Comparison of ENCODE assay signal across 7 mouse cellular contexts in genomic region chr3:122635246-122635645, GRCm38 (mm10). TPM values are rescaled to one million over a fixed set of nuclear protein-coding genes. Genes with fewer than 3 reads are reported as not detected.
DNase-seq lines count a peak whose midpoint lies in the region; ATAC-seq and TF ChIP-seq lines count a peak whose summit lies in the region.

No protein-coding gene starts in this region.

- peak; percentile 28 for ATAC-seq in Patski
- no peak for ATAC-seq in intestine, embryonic 14.5 days (replicated peaks; ENCODE audit: low FRiP score, low TSS enrichment, low read depth)
- peak; percentile 55 for ATAC-seq in lung, embryonic 16.5 days (ENCODE audit: low read depth)
- ATAC-seq in midbrain, postnatal 0 days (ENCODE audit: low FRiP score), result no peak

- CTCF ChIA-PET in Patski (lab: Charles Lee), result interaction anchor here (1.0 to 1.6 kb wide), 4 partner anchors 126 to 339 kb away, joined by 3 to 4 read pairs (median 3); no protein-coding TSS in a partner anchor

- peak overlapping the region; percentile 51; the same call in 1 of the 2 replicates for H3K27ac ChIP-seq in embryonic facial prominence, embryonic 10.5 days (replicated peaks)
- H3K27ac ChIP-seq in intestine, embryonic 14.5 days (ENCODE audit: low read depth), result no peak overlapping the region
- peak overlapping the region; percentile 41 for H3K27ac ChIP-seq in lung, embryonic 16.5 days (ENCODE audit: low read length)
- H3K27ac ChIP-seq in midbrain, postnatal 0 days (ENCODE audit: low read depth, low read length), result no peak overlapping the region

- H3K9me3 ChIP-seq in embryonic facial prominence, embryonic 10.5 days, result no peaks in the 10 kb centered on the region
- H3K9me3 ChIP-seq in intestine, embryonic 14.5 days (ENCODE audit: control insufficient read depth, low read length), result no peaks in the 10 kb centered on the region
- H3K9me3 ChIP-seq in lung, embryonic 16.5 days (ENCODE audit: control insufficient read depth, low read length), result no peaks in the 10 kb centered on the region
- H3K9me3 ChIP-seq in midbrain, postnatal 0 days (ENCODE audit: low read length), result no peaks in the 10 kb centered on the region

- peaks cover 16% of the 10 kb centered on the region for H3K4me1 ChIP-seq in embryonic facial prominence, embryonic 10.5 days
- peaks cover 8% of the 10 kb centered on the region; the same call in 1 of the 2 replicates for H3K4me1 ChIP-seq in intestine, embryonic 14.5 days (replicated peaks; ENCODE audit: control insufficient read depth, insufficient read depth, low read length)
- peaks cover 9% of the 10 kb centered on the region; the same call in 1 of the 2 replicates for H3K4me1 ChIP-seq in lung, embryonic 16.5 days (replicated peaks; ENCODE audit: control insufficient read depth, insufficient read depth, low read length)
- no peaks in the 10 kb centered on the region for H3K4me1 ChIP-seq in midbrain, postnatal 0 days (ENCODE audit: insufficient read depth, low read length)

- H3K9ac ChIP-seq in intestine, embryonic 14.5 days (ENCODE audit: low read length), result no peak overlapping the region
- no peak overlapping the region for H3K9ac ChIP-seq in lung, embryonic 16.5 days (ENCODE audit: low read length)
- H3K9ac ChIP-seq in midbrain, postnatal 0 days (replicated peaks; ENCODE audit: low read length, poor library complexity, severe bottlenecking), result no peak overlapping the region

- intact Hi-C loops in gastrocnemius, postnatal 36 days (cut with DNase I), result loop anchor here (5.0 kb wide), 3 partner anchors 128 to 338 kb away; no protein-coding TSS in a partner anchor

- H3K4me2 ChIP-seq in intestine, embryonic 14.5 days (ENCODE audit: low read length), result peak overlapping the region; percentile 3; the same call in 1 of the 2 replicates
- no peak overlapping the region for H3K4me2 ChIP-seq in lung, embryonic 16.5 days (ENCODE audit: low read depth, low read length)
- no peak overlapping the region for H3K4me2 ChIP-seq in midbrain, postnatal 0 days (ENCODE audit: low read depth, low read length, poor library complexity, severe bottlenecking)

- POLR2A ChIA-PET in Patski (lab: Charles Lee), result interaction anchor here (0.6 to 1.0 kb wide), 2 partner anchors 16 to 92 kb away, joined by 5 to 6 read pairs; partner anchors contain the start of gene Fnbp1l

- DNase-seq in Patski (ENCODE audit: low read depth, low spot score), result no peak
- DNase-seq in embryonic facial prominence, embryonic 10.5 days (ENCODE audit: low spot score), result peak; percentile 36
- DNase-seq in intestine, embryonic 14.5 days (ENCODE audit: low spot score), result no peak
- no peak for DNase-seq in midbrain, postnatal 0 days (ENCODE audit: low spot score)
- no peak for DNase-seq in layer of hippocampus, postnatal 10 days (ENCODE audit: low spot score in 2 of 2)
- no peak for DNase-seq in gastrocnemius, postnatal 36 days

- WGBS in embryonic facial prominence, embryonic 10.5 days, result 14% methylated on average over 12 of the region's 12 CpGs
- 13% methylated on average over 12 of the region's 12 CpGs for WGBS in intestine, embryonic 14.5 days
- 24% methylated on average over 12 of the region's 12 CpGs for WGBS in lung, embryonic 16.5 days
- 28% methylated on average over 12 of the region's 12 CpGs for WGBS in midbrain, postnatal 0 days

- no peak for TF ChIP-seq CTCF in Patski (IDR thresholded peaks at IDR 0.05)
- TF ChIP-seq CTCF in midbrain, postnatal 0 days (IDR thresholded peaks at IDR 0.05), result no peak

- no peaks in the 10 kb centered on the region for H3K27me3 ChIP-seq in Patski
- H3K27me3 ChIP-seq in embryonic facial prominence, embryonic 10.5 days (replicated peaks; ENCODE audit: low read depth, poor library complexity, severe bottlenecking), result no peaks in the 10 kb centered on the region; the same call in 1 of the 2 replicates
- H3K27me3 ChIP-seq in intestine, embryonic 14.5 days (replicated peaks; ENCODE audit: control insufficient read depth, insufficient read depth, low read length), result no peaks in the 10 kb centered on the region
- H3K27me3 ChIP-seq in lung, embryonic 16.5 days (ENCODE audit: control insufficient read depth, insufficient read depth, low read depth, low read length), result no peaks in the 10 kb centered on the region
- no peaks in the 10 kb centered on the region for H3K27me3 ChIP-seq in midbrain, postnatal 0 days (ENCODE audit: insufficient read depth, low read length)

- peak overlapping the region; percentile 9; the same call in 1 of the 2 replicates for H3K4me3 ChIP-seq in embryonic facial prominence, embryonic 10.5 days
- no peak overlapping the region for H3K4me3 ChIP-seq in intestine, embryonic 14.5 days (ENCODE audit: low read depth, low read length)
- no peak overlapping the region for H3K4me3 ChIP-seq in lung, embryonic 16.5 days (ENCODE audit: low read length)
- no peak overlapping the region for H3K4me3 ChIP-seq in midbrain, postnatal 0 days (ENCODE audit: low read depth, low read length)

- in situ Hi-C loops in Patski (cut with MboI; ENCODE audit: low pct_unique_long_range_greater_than_20kb), result loop anchor here (5.0 to 10.0 kb wide), 2 partner anchors 323 to 750 kb away; no protein-coding TSS in a partner anchor

- no peaks in the 10 kb centered on the region for H3K36me3 ChIP-seq in embryonic facial prominence, embryonic 10.5 days (replicated peaks)
- no peaks in the 10 kb centered on the region for H3K36me3 ChIP-seq in intestine, embryonic 14.5 days (ENCODE audit: control insufficient read depth, insufficient read depth, low read length)
- no peaks in the 10 kb centered on the region for H3K36me3 ChIP-seq in lung, embryonic 16.5 days (ENCODE audit: control insufficient read depth, insufficient read depth, low read length)
- H3K36me3 ChIP-seq in midbrain, postnatal 0 days (ENCODE audit: insufficient read depth, low read length), result no peaks in the 10 kb centered on the region

RNA-seq across cellular contexts. Expression of gene Fnbp1l, which starts 15.7 kb away (rescaled TPM):
- 117 TPM for polyA plus RNA-seq in Patski (2021)
- 57.7 and 66.4 TPM in 2 replicates for polyA plus RNA-seq in embryonic facial prominence, embryonic 10.5 days (2016; fragmentation: Nextera tagmentation; extraction: Ambion mirVana)
- polyA plus RNA-seq in intestine, embryonic 14.5 days (2014; fragmentation: Nextera tagmentation; extraction: Ambion mirVana), result 52.9 and 53.3 TPM in 2 replicates
- 41.2 and 46.4 TPM in 2 replicates for polyA plus RNA-seq in lung, embryonic 16.5 days (2015; fragmentation: Nextera tagmentation; extraction: Ambion mirVana)
- 135 and 179 TPM in 2 replicates for total RNA-seq in midbrain, postnatal 0 days (2014; rRNA removed)
- polyA plus RNA-seq in midbrain, postnatal 0 days (2015; fragmentation: Nextera tagmentation; extraction: Ambion mirVana), result 182 and 209 TPM in 2 replicates
- total RNA-seq in layer of hippocampus, postnatal 10 days (2021), result 100 to 1,000 TPM; 133 to 139 TPM
- total RNA-seq in gastrocnemius, postnatal 36 days (2021), result 1 to 10 TPM; 3.4 to 6.0 TPM

Comparison
In these comparisons a context has a peak if more than half of its experiments do, and no peak if none do; other contexts are left out.
1. ATAC-seq: peak in Patski (single experiment) and lung, embryonic 16.5 days (single experiment); none in intestine, embryonic 14.5 days (single experiment) and midbrain, postnatal 0 days (single experiment).
2. H3K27ac ChIP-seq: peak in embryonic facial prominence, embryonic 10.5 days (single experiment) and lung, embryonic 16.5 days (single experiment); none in intestine, embryonic 14.5 days (single experiment) and midbrain, postnatal 0 days (single experiment).